Comparison of ENCODE assay signal across 8 mouse cellular contexts in genomic region chr15:80798367-80799073, GRCm38 (mm10).
DNase-seq lines count a peak whose midpoint lies in the region; ATAC-seq lines count a peak whose summit lies in the region.

No protein-coding gene starts in this region.

- WGBS in heart, embryonic 13.5 days, result 1% methylated on average over 17 of the region's 17 CpGs
- under 1% methylated on average over 17 of the region's 17 CpGs for WGBS in liver, embryonic 12.5 days (ENCODE audit: insufficient replicate concordance)
- WGBS in stomach, embryonic 15.5 days, result under 1% methylated on average over 17 of the region's 17 CpGs

- H3K27me3 ChIP-seq in heart, embryonic 13.5 days (replicated peaks), result no peaks in the 10 kb centered on the region
- H3K27me3 ChIP-seq in liver, embryonic 12.5 days (replicated peaks), result no peaks in the 10 kb centered on the region
- H3K27me3 ChIP-seq in stomach, embryonic 15.5 days (replicated peaks), result no peaks in the 10 kb centered on the region

- H3K9me3 ChIP-seq in heart, embryonic 13.5 days, result no peaks in the 10 kb centered on the region
- H3K9me3 ChIP-seq in liver, embryonic 12.5 days (replicated peaks), result no peaks in the 10 kb centered on the region
- H3K9me3 ChIP-seq in stomach, embryonic 15.5 days, result no peaks in the 10 kb centered on the region

- H3K36me3 ChIP-seq in heart, embryonic 13.5 days, result no peaks in the 10 kb centered on the region
- H3K36me3 ChIP-seq in liver, embryonic 12.5 days, result peaks cover 5% of the 10 kb centered on the region; the same call in 1 of the 2 replicates
- H3K36me3 ChIP-seq in stomach, embryonic 15.5 days, result no peaks in the 10 kb centered on the region

- peaks cover 11% of the 10 kb centered on the region for H3K4me1 ChIP-seq in brown adipose tissue, adult 24 weeks (ENCODE audit: control insufficient read depth, insufficient read depth, insufficient read length, low read length)
- peaks cover 48% of the 10 kb centered on the region for H3K4me1 ChIP-seq in heart, embryonic 13.5 days
- H3K4me1 ChIP-seq in liver, embryonic 12.5 days, result peaks cover 49% of the 10 kb centered on the region
- peaks cover 16% of the 10 kb centered on the region for H3K4me1 ChIP-seq in stomach, embryonic 15.5 days

- H3K9ac ChIP-seq in heart, embryonic 13.5 days, result peak overlapping the region; percentile 89
- H3K9ac ChIP-seq in liver, embryonic 12.5 days, result peak overlapping the region; percentile 89
- peak overlapping the region; percentile 41; the same call in 1 of the 2 replicates for H3K9ac ChIP-seq in stomach, embryonic 15.5 days

- H3K4me3 ChIP-seq in brown adipose tissue, adult 24 weeks (ENCODE audit: insufficient read depth, low read depth, low read length), result peak overlapping the region; percentile 66
- H3K4me3 ChIP-seq in heart, embryonic 13.5 days, result peak overlapping the region; percentile 68
- peak overlapping the region; percentile 77 for H3K4me3 ChIP-seq in liver, embryonic 12.5 days
- H3K4me3 ChIP-seq in stomach, embryonic 15.5 days (replicated peaks), result peak overlapping the region; percentile 54

- ATAC-seq in heart, embryonic 13.5 days (ENCODE audit: extremely low read depth, insufficient number of reproducible peaks, low FRiP score, low TSS enrichment), result peak; percentile 87
- ATAC-seq in liver, embryonic 12.5 days, result peak; percentile 76
- peak; percentile 88 for ATAC-seq in stomach, embryonic 15.5 days (ENCODE audit: insufficient read depth, low FRiP score, low read depth)

- peak overlapping the region; percentile 35; the same call in 1 of the 2 replicates for H3K27ac ChIP-seq in brown adipose tissue, adult 24 weeks (replicated peaks; ENCODE audit: low read depth, low read length)
- H3K27ac ChIP-seq in heart, embryonic 13.5 days (replicated peaks), result peak overlapping the region; percentile 94
- H3K27ac ChIP-seq in liver, embryonic 12.5 days, result peak overlapping the region; percentile 96
- peak overlapping the region; percentile 89 for H3K27ac ChIP-seq in stomach, embryonic 15.5 days

- H3K4me2 ChIP-seq in heart, embryonic 13.5 days, result peak overlapping the region; percentile 72
- H3K4me2 ChIP-seq in liver, embryonic 12.5 days, result peak overlapping the region; percentile 78
- peak overlapping the region; percentile 61 for H3K4me2 ChIP-seq in stomach, embryonic 15.5 days

- DNase-seq in CD4-positive, CD25-positive, alpha-beta regulatory T cell, adult 2 months (ENCODE audit: low read depth, low spot score), result peak; percentile 96
- DNase-seq in fat pad, adult 2 months (ENCODE audit: extremely low read depth, low read depth, low spot score), result peak; percentile 85
- peak; percentile 94 for DNase-seq in kidney, postnatal 10 days
- peak; percentile 91 to 93 for DNase-seq in natural killer cell, adult 2 months (ENCODE audit: low spot score in 2 of 2)

Comparison
In these comparisons a context has a peak if more than half of its experiments do, and no peak if none do; other contexts are left out.
1. Peak in every context shown above with its lines: DNase-seq, ATAC-seq, H3K4me3 ChIP-seq and H3K27ac ChIP-seq.
2. H3K27ac ChIP-seq: peak in every context shown above with its lines; median percentile 96 in liver, embryonic 12.5 days; 94 in heart, embryonic 13.5 days; 89 in stomach, embryonic 15.5 days; 35 in brown adipose tissue, adult 24 weeks.